Mouse (Mus musculus) testis, adult 2 months (tissue): ENCODE results near the gene Apol7e.
A peak's percentile ranks its signal among the peaks of the same experiment; 100 is the strongest.
"Not testable (repeated sequence)": the region's sequence is repeated elsewhere in the genome, so short reads cannot be mapped to it uniquely, and the experiment has no call there.

Experiments
- CTCF ChIP-seq: fragments of 200-500 bp; IDR thresholded peaks from 2 replicates; pipeline ENCODE4 v1.5.1; 2012; ENCODE audit warnings: low read depth, mild to moderate bottlenecking, inconsistent platforms, low read length, moderate library complexity; ENCODE audit not compliant: control insufficient read depth, insufficient read depth, insufficient replicate concordance
- POLR2A ChIP-seq: fragments of 200-500 bp; IDR thresholded peaks from 2 replicates; pipeline ENCODE4 v1.6.1; 2012; ENCODE audit warnings: low read depth, mild to moderate bottlenecking, inconsistent platforms, low read length, moderate library complexity; ENCODE audit not compliant: control insufficient read depth

- not testable (repeated sequence) for TF ChIP-seq POLR2A
- peak; percentile 8; the same call in 1 of the 2 replicates for TF ChIP-seq CTCF
These were observed 3.9 kb upstream of the Apol7e start for GRCm38 (mm10) chr15:77694687-77695295.
